Mouse (Mus musculus) stomach, embryonic 15.5 days (tissue): ENCODE results near the gene Onecut1. TPM values are rescaled to one million over a fixed set of nuclear protein-coding genes. Genes with fewer than 3 reads are reported as not detected.
A peak's percentile ranks its signal among the peaks of the same experiment; 100 is the strongest.

Experiments
- ATAC-seq: fragments of 200-750 bp; cut with Nextera tagmentation; 2 replicates; pipeline ENCODE4 v1.8.0; 2017; ENCODE audit warnings: low read depth, moderate number of reproducible peaks, moderate TSS enrichment; ENCODE audit not compliant: insufficient read depth, low FRiP score
- H3K27ac ChIP-seq: fragments of 300-500 bp; sonication (generic); 2 replicates; pipeline ENCODE4 v1.5.1; 2015; ENCODE audit warnings: mild to moderate bottlenecking, inconsistent platforms
- H3K27me3 ChIP-seq: fragments of 300-500 bp; sonication (generic); replicated peaks from 2 replicates; pipeline ENCODE4 v1.6.1; 2015; ENCODE audit warnings: inconsistent platforms
- H3K36me3 ChIP-seq: fragments of 300-500 bp; sonication (generic); 2 replicates; pipeline ENCODE4 v1.6.1; 2015; ENCODE audit warnings: inconsistent platforms
- H3K4me1 ChIP-seq: fragments of 300-500 bp; sonication (generic); 2 replicates; pipeline ENCODE4 v1.6.1; 2015; ENCODE audit warnings: inconsistent platforms
- H3K4me2 ChIP-seq: fragments of 300-500 bp; sonication (generic); 2 replicates; pipeline ENCODE4 v1.6.1; 2015; ENCODE audit warnings: mild to moderate bottlenecking, inconsistent platforms
- H3K4me3 ChIP-seq: fragments of 300-500 bp; sonication (generic); replicated peaks from 2 replicates; pipeline ENCODE4 v1.5.1; 2015; ENCODE audit warnings: inconsistent platforms
- H3K9ac ChIP-seq: fragments of 300-500 bp; sonication (generic); 2 replicates; pipeline ENCODE4 v1.6.1; 2015; ENCODE audit warnings: inconsistent platforms
- H3K9me3 ChIP-seq: fragments of 300-500 bp; sonication (generic); 2 replicates; pipeline ENCODE4 v1.6.1; 2016; ENCODE audit warnings: inconsistent platforms
- WGBS: fragments of 180-500 bp; shearing (Covaris S2); methylation state at CpG from one replicate; pipeline ENCODE4 v1.1.7; 2015; 5-methylcytosine and 5-hydroxymethylcytosine counted together
- polyA plus RNA-seq: library from polyadenylated mRNA; unstranded; fragments of >200 nt; fragmentation: Nextera tagmentation; extraction: Ambion mirVana; gene quantifications from 2 replicates; pipeline ENCODE4 v1.2.1, GENCODE M21; 2015

Gene Onecut1
- polyA plus RNA-seq, 1 experiment from 2014 or later = 3.9 TPM

GRCm38 (mm10) chr9:74896742-74897141 is 35.0 kb downstream of the Onecut1 start:
- no peak overlapping the region for H3K4me3 ChIP-seq
- 82% methylated on average over 7 of the region's 7 CpGs for WGBS
- ATAC-seq = no peak
- no peaks in the 10 kb centered on the region for H3K4me1 ChIP-seq
- H3K36me3 ChIP-seq = no peaks in the 10 kb centered on the region
- H3K9ac ChIP-seq = no peak overlapping the region
- no peaks in the 10 kb centered on the region for H3K27me3 ChIP-seq
- no peaks in the 10 kb centered on the region for H3K9me3 ChIP-seq
- no peak overlapping the region for H3K4me2 ChIP-seq
- H3K27ac ChIP-seq = no peak overlapping the region

GRCm38 (mm10) chr9:74897375-74897982 is 35.8 kb downstream of the Onecut1 start:
- H3K36me3 ChIP-seq = no peaks in the 10 kb centered on the region
- 77% methylated on average over 4 of the region's 4 CpGs for WGBS
- H3K9ac ChIP-seq = no peak overlapping the region
- H3K4me3 ChIP-seq = no peak overlapping the region
- no peak overlapping the region for H3K27ac ChIP-seq
- no peaks in the 10 kb centered on the region for H3K27me3 ChIP-seq
- no peak overlapping the region for H3K4me2 ChIP-seq
- no peak for ATAC-seq
- no peaks in the 10 kb centered on the region for H3K9me3 ChIP-seq
- H3K4me1 ChIP-seq = no peaks in the 10 kb centered on the region

GRCm38 (mm10) chr9:74900141-74900540 is 38.4 kb downstream of the Onecut1 start:
- Histone ChIP-seq H3K36me3 (no peaks in the 10 kb centered on the region), H3K4me1 (no peaks in the 10 kb centered on the region), H3K9ac (no peak overlapping the region), H3K4me3 (no peak overlapping the region), H3K27ac (no peak overlapping the region), H3K9me3 (no peaks in the 10 kb centered on the region), H3K4me2 (no peak overlapping the region), H3K27me3 (no peaks in the 10 kb centered on the region)
- ATAC-seq = no peak
- WGBS = 87% methylated on average over 2 of the region's 2 CpGs

GRCm38 (mm10) chr9:74904866-74905508 is 43.3 kb downstream of the Onecut1 start:
- ATAC-seq = no peak
- Histone ChIP-seq H3K27me3 (no peaks in the 10 kb centered on the region), H3K36me3 (no peaks in the 10 kb centered on the region), H3K4me2 (no peak overlapping the region), H3K9ac (no peak overlapping the region), H3K4me1 (peaks cover 4% of the 10 kb centered on the region; the same call in 1 of the 2 replicates), H3K4me3 (no peak overlapping the region), H3K27ac (no peak overlapping the region), H3K9me3 (no peaks in the 10 kb centered on the region)
- WGBS = 10% methylated on average over 7 of the region's 7 CpGs

GRCm38 (mm10) chr9:74906951-74907350 is 45.2 kb downstream of the Onecut1 start:
- ATAC-seq = peak; percentile 82
- Histone ChIP-seq H3K9ac (no peak overlapping the region), H3K4me3 (no peak overlapping the region), H3K36me3 (no peaks in the 10 kb centered on the region), H3K27me3 (no peaks in the 10 kb centered on the region), H3K9me3 (no peaks in the 10 kb centered on the region), H3K4me2 (no peak overlapping the region), H3K27ac (0 out of 2 replicates have a peak overlapping the region, but pooled peaks have one; percentile 16), H3K4me1 (peaks cover 4% of the 10 kb centered on the region; the same call in 1 of the 2 replicates)
- 25% methylated on average over 4 of the region's 4 CpGs for WGBS

GRCm38 (mm10) chr9:74909245-74909644 is 47.5 kb downstream of the Onecut1 start:
- no peak overlapping the region for H3K27ac ChIP-seq
- no peak for ATAC-seq
- no peak overlapping the region for H3K4me2 ChIP-seq
- H3K27me3 ChIP-seq = no peaks in the 10 kb centered on the region
- 64% methylated on average over 15 of the region's 15 CpGs for WGBS
- H3K4me3 ChIP-seq = no peak overlapping the region
- peaks cover 4% of the 10 kb centered on the region; the same call in 1 of the 2 replicates for H3K4me1 ChIP-seq
- no peak overlapping the region for H3K9ac ChIP-seq
- H3K9me3 ChIP-seq = no peaks in the 10 kb centered on the region
- no peaks in the 10 kb centered on the region for H3K36me3 ChIP-seq

- Histone ChIP-seq H3K36me3 (no peaks in the 10 kb centered on the region), H3K9ac (no peak overlapping the region), H3K4me1 (peaks cover 4% of the 10 kb centered on the region; the same call in 1 of the 2 replicates), H3K9me3 (no peaks in the 10 kb centered on the region), H3K4me3 (no peak overlapping the region), H3K4me2 (no peak overlapping the region), H3K27me3 (no peaks in the 10 kb centered on the region), H3K27ac (no peak overlapping the region)
- no peak for ATAC-seq
- WGBS = 76% methylated on average over 6 of the region's 6 CpGs
These were observed 48.6 kb downstream of the Onecut1 start for GRCm38 (mm10) chr9:74910226-74910759.

- H3K4me1 ChIP-seq = peaks cover 4% of the 10 kb centered on the region; the same call in 1 of the 2 replicates
- H3K9me3 ChIP-seq = no peaks in the 10 kb centered on the region
- H3K27ac ChIP-seq = 0 out of 2 replicates have a peak overlapping the region, but pooled peaks have one; percentile 14
- H3K27me3 ChIP-seq = no peaks in the 10 kb centered on the region
- no peak for ATAC-seq
- H3K4me3 ChIP-seq = no peak overlapping the region
- H3K4me2 ChIP-seq = no peak overlapping the region
- no peak overlapping the region for H3K9ac ChIP-seq
- no peaks in the 10 kb centered on the region for H3K36me3 ChIP-seq
- WGBS = 69% methylated on average over 4 of the region's 4 CpGs
These were observed 49.7 kb downstream of the Onecut1 start for GRCm38 (mm10) chr9:74911430-74911829.

GRCm38 (mm10) chr9:74911919-74912318 is 50.2 kb downstream of the Onecut1 start:
- H3K27ac ChIP-seq = 0 out of 2 replicates have a peak overlapping the region, but pooled peaks have one; percentile 14
- WGBS = 40% methylated on average over 2 of the region's 2 CpGs
- ATAC-seq = no peak; the same call in 1 of the 2 replicates

GRCm38 (mm10) chr9:74912619-74913376 is 51.1 kb downstream of the Onecut1 start:
- peaks cover 4% of the 10 kb centered on the region; the same call in 1 of the 2 replicates for H3K4me1 ChIP-seq
- ATAC-seq = no peak; the same call in 1 of the 2 replicates
- no peak overlapping the region for H3K27ac ChIP-seq
- no peaks in the 10 kb centered on the region for H3K9me3 ChIP-seq
- 60% methylated on average over 19 of the region's 19 CpGs for WGBS
- H3K27me3 ChIP-seq = no peaks in the 10 kb centered on the region
- H3K4me2 ChIP-seq = no peak overlapping the region
- H3K36me3 ChIP-seq = no peaks in the 10 kb centered on the region
- H3K4me3 ChIP-seq = no peak overlapping the region
- H3K9ac ChIP-seq = no peak overlapping the region

More at GRCm38 (mm10) chr9:74911919-74912318, 50.2 kb downstream of the Onecut1 start:
- no peak overlapping the region for H3K4me3 ChIP-seq
- no peak overlapping the region for H3K9ac ChIP-seq
- no peaks in the 10 kb centered on the region for H3K9me3 ChIP-seq
- no peaks in the 10 kb centered on the region for H3K36me3 ChIP-seq
- no peaks in the 10 kb centered on the region for H3K27me3 ChIP-seq
- H3K4me1 ChIP-seq = peaks cover 4% of the 10 kb centered on the region; the same call in 1 of the 2 replicates
- H3K4me2 ChIP-seq = no peak overlapping the region

GRCm38 (mm10) chr9:74915611-74916010 is 53.9 kb downstream of the Onecut1 start:
- Histone ChIP-seq H3K27me3 (no peaks in the 10 kb centered on the region), H3K4me1 (no peaks in the 10 kb centered on the region), H3K27ac (no peak overlapping the region), H3K36me3 (no peaks in the 10 kb centered on the region), H3K4me3 (no peak overlapping the region), H3K4me2 (no peak overlapping the region), H3K9me3 (no peaks in the 10 kb centered on the region), H3K9ac (no peak overlapping the region)
- WGBS = 85% methylated on average over 3 of the region's 3 CpGs
- ATAC-seq = no peak
